Mouse (Mus musculus): ENCODE measurements at regions not wholly inside any gene's neighbourhood (a gene's known extent, or its start where the extent isn't known, plus 50 kb on each side); places are given as distances from the start of the nearest gene placed in this dataset.
A peak's percentile ranks its signal among the peaks of the same experiment; 100 is the strongest.
"Not testable (repeated sequence)": the region's sequence is repeated elsewhere in the genome, so short reads cannot be mapped to it uniquely, and the experiment has no call there.

DNA sequence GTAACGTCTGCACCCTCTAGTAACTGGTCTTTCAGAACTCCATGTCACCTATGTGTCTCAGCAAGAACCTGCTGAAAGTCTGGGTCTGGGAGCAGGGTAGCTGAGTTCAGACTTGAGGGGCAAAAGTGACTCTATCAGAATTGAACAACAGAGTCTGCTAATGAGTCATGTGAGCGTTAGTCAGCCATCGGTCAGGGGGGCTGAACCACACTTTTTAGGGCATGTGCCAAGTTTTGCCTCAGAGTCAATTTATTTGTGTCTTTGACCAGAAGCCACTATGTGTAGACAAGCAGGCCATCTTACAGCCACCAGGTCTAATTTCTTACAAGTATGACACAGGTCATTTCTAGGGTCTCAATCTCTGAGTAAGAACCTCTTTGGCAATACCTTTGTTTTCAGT, 115.9 kb upstream of the Gm11146 start:
- 84% methylated on average over 3 of the region's 3 CpGs for WGBS
- H3K4me1 ChIP-seq (replicated peaks); H3K9me3 ChIP-seq; H3K4me3 ChIP-seq; H3K36me3 ChIP-seq; H3K27me3 ChIP-seq; H3K27ac ChIP-seq (replicated peaks); ATAC-seq (ENCODE audit: low FRiP score, low read depth); H3K9ac ChIP-seq; H3K4me2 ChIP-seq: not testable (repeated sequence)

DNA sequence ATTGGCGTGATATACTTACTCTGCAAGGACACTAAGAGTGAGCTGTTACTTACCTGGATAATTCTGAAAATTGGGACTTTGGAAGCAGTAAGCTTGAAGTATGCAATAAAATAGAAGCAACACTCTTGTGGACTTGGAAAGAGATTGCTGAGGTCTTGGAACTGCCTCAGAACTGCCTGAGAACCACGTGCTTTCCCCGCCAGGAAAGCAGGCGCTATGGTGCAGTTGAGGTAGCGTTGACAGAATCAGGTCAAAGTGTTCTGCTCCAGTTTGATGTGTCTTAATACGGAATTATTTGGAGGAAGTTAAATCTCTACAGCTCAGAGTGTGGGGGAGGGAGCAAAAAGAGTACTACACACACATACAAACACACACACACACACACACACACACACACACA, 102.8 kb upstream of the Gm11146 start:
- Histone ChIP-seq H3K27ac (replicated peaks) (no peak overlapping the region), H3K4me3 (no peak overlapping the region), H3K9ac (no peak overlapping the region), H3K4me1 (replicated peaks) (no peaks in the 10 kb centered on the region), H3K36me3 (no peaks in the 10 kb centered on the region), H3K27me3 (no peaks in the 10 kb centered on the region), H3K9me3 (no peaks in the 10 kb centered on the region), H3K4me2 (no peak overlapping the region)
- no peak for ATAC-seq (ENCODE audit: low FRiP score, low read depth)
- WGBS, result 95% methylated on average over 6 of the region's 6 CpGs

DNA sequence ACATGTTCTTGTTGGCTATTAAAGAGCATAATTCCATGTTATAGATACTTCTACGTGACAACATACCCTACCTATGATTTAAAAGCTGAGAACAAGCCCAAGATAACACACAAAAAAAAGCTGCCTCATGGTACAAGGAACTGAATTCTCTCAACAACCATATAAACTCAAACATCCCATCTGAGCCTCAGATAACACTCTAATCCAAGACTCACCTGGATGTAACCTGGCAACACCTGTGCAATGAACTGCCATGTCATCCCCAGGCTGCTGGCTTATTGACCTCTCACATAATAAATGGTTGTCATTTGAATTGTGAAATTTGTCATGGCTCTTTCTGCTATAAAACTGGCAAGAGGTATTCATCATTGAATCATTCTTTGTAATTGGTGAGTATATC, 93.5 kb upstream of the Gm11146 start:
- Histone ChIP-seq H3K4me1 (replicated peaks) (no peaks in the 10 kb centered on the region), H3K9me3 (no peaks in the 10 kb centered on the region), H3K27ac (replicated peaks) (no peak overlapping the region), H3K36me3 (no peaks in the 10 kb centered on the region), H3K27me3 (no peaks in the 10 kb centered on the region), H3K4me3 (no peak overlapping the region), H3K4me2 (no peak overlapping the region), H3K9ac (no peak overlapping the region)
- no peak for ATAC-seq (ENCODE audit: low FRiP score, low read depth)
- WGBS, result 89% methylated on average over 1 of the region's 1 CpGs

DNA sequence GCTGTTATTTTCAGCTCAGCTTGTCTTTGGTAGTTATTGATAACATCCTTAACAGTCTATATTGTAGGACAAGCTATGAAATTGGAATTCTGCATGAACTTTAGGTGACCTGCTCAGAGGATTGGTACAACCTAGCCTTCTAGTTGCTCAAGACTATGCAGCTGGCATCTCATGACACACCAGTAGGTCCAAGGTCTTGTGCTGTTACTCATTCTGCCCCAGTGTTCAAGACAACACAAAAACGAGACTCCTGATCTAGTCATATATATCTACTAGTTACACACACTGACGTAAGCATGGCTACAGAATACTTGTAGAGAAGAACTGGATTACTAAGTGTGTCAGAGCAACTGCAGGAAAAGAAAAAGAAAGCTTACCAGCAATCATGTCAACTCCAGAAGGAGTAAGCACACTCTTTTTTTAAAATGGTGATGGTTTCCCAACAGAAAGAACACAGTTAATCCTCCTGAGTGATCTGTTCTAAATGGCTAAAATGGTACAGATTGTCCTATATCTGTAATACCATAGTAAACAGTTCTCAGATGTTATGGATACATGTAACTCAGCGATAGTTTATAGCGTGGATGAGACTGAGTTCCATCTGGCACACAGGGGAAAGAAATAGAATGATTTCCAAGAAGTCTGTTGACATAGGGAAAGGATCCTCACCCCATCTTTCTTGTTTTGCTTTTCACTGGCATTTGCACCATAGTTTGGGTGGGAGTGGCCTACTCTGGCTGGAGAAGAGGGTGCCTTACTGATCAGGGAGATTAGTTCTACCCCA, 85.4 kb upstream of the Gm11146 start:
- 90% methylated on average over 4 of the region's 4 CpGs for WGBS
- Histone ChIP-seq H3K4me2 (no peak overlapping the region), H3K9ac (no peak overlapping the region), H3K27me3 (no peaks in the 10 kb centered on the region), H3K9me3 (no peaks in the 10 kb centered on the region), H3K36me3 (no peaks in the 10 kb centered on the region), H3K4me3 (no peak overlapping the region), H3K4me1 (replicated peaks) (peaks cover 20% of the 10 kb centered on the region), H3K27ac (replicated peaks) (peak overlapping the region; percentile 45; the same call in 1 of the 2 replicates)
- ATAC-seq (ENCODE audit: low FRiP score, low read depth), result no peak

DNA sequence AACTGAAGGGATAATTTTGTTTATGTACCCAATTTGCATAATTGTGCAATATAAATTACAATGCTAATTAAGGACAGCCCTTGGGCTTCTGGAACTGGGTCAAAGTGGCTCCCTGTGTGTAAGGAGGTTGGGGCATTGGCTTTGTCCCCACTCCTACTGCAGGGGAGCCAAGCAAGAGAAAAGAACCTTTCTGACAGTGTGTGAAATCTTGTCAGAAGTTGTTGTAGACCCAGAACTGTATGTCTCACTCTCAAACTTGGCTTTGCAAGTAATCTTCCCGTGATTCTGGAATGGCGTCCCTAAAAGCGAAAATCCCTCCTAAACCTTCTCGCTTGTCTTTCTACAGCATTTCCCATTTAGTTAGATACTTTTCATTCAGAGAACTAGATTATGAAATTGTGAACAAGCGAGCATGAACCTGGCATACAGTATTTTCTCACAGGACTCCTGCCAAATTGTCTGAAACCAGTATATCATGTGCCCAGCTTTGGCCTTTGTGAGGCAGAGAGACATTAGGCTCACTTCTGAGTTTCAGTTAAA, 83.8 kb upstream of the Gm11146 start:
- Histone ChIP-seq H3K27me3 (no peaks in the 10 kb centered on the region), H3K9me3 (no peaks in the 10 kb centered on the region), H3K9ac (no peak overlapping the region), H3K4me2 (peak overlapping the region; percentile 23; the same call in 1 of the 2 replicates), H3K4me3 (no peak overlapping the region), H3K27ac (replicated peaks) (peak overlapping the region; percentile 63), H3K4me1 (replicated peaks) (peaks cover 20% of the 10 kb centered on the region), H3K36me3 (no peaks in the 10 kb centered on the region)
- WGBS, result 67% methylated on average over 5 of the region's 5 CpGs
- peak; percentile 91; the same call in 1 of the 2 replicates for ATAC-seq (ENCODE audit: low FRiP score, low read depth)

DNA sequence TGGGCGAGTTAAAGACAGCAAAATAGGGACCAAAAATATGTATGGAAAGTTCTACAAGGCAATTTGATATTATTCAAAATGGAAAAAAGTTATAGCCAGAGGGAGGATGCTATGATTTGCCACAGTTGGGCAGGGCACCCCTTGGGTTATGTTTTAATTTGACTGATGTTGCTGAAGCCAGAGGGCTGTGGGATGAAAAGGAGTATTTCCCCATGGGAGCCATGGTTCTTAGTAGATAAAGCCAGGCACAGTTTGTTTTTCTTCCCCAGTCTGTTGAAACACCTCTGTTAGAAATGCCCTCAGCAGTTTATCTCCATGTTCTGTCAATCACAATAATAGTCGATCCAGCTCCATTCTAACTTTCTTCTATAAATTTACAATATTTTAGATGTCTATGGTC, 82.6 kb upstream of the Gm11146 start:
- peak overlapping the region; percentile 63 for H3K27ac ChIP-seq (replicated peaks)
- H3K9me3 ChIP-seq, result no peaks in the 10 kb centered on the region
- no peak overlapping the region for H3K9ac ChIP-seq
- no peak for ATAC-seq (ENCODE audit: low FRiP score, low read depth)
- peaks cover 20% of the 10 kb centered on the region for H3K4me1 ChIP-seq (replicated peaks)
- no peaks in the 10 kb centered on the region for H3K36me3 ChIP-seq
- no peak overlapping the region for H3K4me2 ChIP-seq
- 61% methylated on average over 2 of the region's 2 CpGs for WGBS
- no peaks in the 10 kb centered on the region for H3K27me3 ChIP-seq
- H3K4me3 ChIP-seq, result no peak overlapping the region

DNA sequence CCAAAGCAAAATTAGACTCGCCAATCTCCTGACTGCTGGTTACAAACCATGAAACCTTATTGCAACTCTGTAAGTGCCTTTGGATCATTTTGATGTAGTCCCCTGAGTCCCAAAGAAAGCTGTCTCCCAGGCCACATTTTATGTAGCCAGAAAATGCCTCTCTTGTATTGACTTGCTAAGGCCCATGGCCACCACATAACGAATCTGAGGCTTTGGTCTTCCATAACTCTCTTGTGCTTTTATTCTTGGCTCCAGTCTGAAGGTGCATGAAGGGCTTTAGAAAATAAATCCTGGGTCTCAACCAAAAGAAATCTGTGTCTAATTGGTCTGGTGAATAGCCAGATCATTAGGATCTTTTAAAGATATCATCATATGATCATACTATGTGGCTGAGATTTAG, 77.3 kb upstream of the Gm11146 start:
- Histone ChIP-seq H3K27ac (replicated peaks) (0 out of 2 replicates have a peak overlapping the region, but pooled peaks have one; percentile 15), H3K4me2 (no peak overlapping the region), H3K4me3 (no peak overlapping the region), H3K27me3 (no peaks in the 10 kb centered on the region), H3K9ac (no peak overlapping the region), H3K36me3 (no peaks in the 10 kb centered on the region), H3K9me3 (no peaks in the 10 kb centered on the region), H3K4me1 (replicated peaks) (peaks cover 6% of the 10 kb centered on the region)
- no peak for ATAC-seq (ENCODE audit: low FRiP score, low read depth)
- WGBS, result 52% methylated on average over 2 of the region's 2 CpGs

DNA sequence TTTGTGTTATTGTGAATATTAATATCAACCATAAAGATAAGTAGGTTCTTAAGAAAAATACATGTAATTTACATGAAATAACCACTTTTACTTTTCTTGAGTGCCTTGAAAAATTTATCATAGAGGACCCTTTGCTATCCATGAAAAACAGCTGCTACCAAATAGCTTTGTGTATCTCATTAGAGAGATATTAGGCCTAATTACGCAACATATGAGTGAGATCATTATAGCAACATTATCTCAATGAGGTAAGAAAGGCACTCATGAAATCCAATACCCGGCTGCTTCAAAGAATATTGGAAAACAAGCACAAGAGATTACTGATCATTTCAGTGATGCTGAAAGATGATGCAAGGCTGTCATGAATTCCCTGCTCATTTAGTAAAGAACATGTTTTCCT, 74.9 kb upstream of the Gm11146 start:
- no peak for ATAC-seq (ENCODE audit: low FRiP score, low read depth)
- Histone ChIP-seq H3K27ac (replicated peaks) (peak overlapping the region; percentile 57), H3K9ac (no peak overlapping the region), H3K4me2 (no peak overlapping the region), H3K9me3 (no peaks in the 10 kb centered on the region), H3K4me1 (replicated peaks) (peaks cover 5% of the 10 kb centered on the region), H3K4me3 (no peak overlapping the region), H3K27me3 (no peaks in the 10 kb centered on the region), H3K36me3 (peaks cover 2% of the 10 kb centered on the region; the same call in 1 of the 2 replicates)
- 47% methylated on average over 2 of the region's 2 CpGs for WGBS

DNA sequence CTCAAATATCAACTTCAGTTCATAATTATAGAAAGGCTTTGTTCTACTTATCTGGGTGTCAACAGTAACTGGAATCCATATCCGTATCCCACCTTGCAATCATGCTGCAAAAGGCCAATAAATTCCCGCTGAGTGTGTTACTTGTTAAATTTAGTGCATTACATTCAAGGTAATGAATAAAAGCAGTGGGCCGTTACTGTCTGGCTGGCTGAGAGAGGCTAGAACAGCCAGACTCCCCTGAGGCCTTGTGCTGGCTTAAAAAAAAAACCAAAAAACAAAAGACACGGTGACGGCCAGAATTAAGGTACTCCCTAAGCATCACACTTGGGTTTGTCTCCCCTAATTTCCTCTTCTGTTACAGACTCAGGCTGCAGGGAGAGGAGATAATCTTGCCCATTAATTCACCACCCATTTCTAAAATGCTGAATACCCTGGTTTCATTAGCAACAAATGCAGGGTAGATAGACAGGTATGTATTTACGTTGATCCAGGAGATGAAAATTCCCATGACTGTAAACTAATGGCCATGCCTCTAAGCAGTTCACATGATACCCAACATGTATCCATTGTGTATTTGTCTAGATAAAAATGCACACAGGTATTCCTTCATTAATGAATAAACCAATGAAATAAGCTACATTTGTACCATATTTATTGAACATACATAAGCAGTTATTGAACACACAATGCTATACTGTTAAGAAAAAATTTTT, 74.1 kb upstream of the Gm11146 start:
- no peaks in the 10 kb centered on the region for H3K27me3 ChIP-seq

DNA sequence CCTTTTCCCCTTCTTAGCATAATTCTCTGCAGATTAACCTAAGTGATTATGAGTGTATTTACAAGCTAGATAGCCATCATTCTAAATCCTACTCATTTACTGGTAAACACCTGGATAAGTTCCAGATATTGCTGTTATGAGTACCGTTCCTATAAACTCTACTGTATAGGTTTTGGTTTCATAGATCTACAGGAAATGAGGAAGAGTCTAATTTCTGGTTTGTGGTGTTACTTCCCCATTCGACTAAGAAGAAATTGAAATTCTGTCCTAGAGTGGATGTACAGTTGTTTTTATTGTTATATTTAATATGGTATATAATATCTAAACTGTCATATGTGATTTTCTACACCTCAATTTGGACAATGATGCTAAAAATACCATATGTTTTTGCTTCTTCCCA, 69.4 kb upstream of the Gm11146 start:
- WGBS, result 94% methylated on average over 2 of the region's 2 CpGs
- Histone ChIP-seq H3K9ac (no peak overlapping the region), H3K9me3 (no peaks in the 10 kb centered on the region), H3K27me3 (no peaks in the 10 kb centered on the region), H3K4me3 (no peak overlapping the region), H3K27ac (replicated peaks) (no peak overlapping the region), H3K4me2 (no peak overlapping the region), H3K36me3 (peaks cover 3% of the 10 kb centered on the region; the same call in 1 of the 2 replicates), H3K4me1 (replicated peaks) (peaks cover 5% of the 10 kb centered on the region)
- ATAC-seq (ENCODE audit: low FRiP score, low read depth), result no peak

More for the DNA sequence above, 74.1 kb upstream of the Gm11146 start:
- H3K36me3 ChIP-seq, result peaks cover 3% of the 10 kb centered on the region; the same call in 1 of the 2 replicates
- peak overlapping the region; percentile 76 for H3K27ac ChIP-seq (replicated peaks)
- no peak overlapping the region for H3K9ac ChIP-seq
- 24% methylated on average over 6 of the region's 6 CpGs for WGBS
- no peak overlapping the region for H3K4me2 ChIP-seq
- H3K4me1 ChIP-seq (replicated peaks), result peaks cover 5% of the 10 kb centered on the region
- peak; percentile 45; the same call in 1 of the 2 replicates for ATAC-seq (ENCODE audit: low FRiP score, low read depth)
- no peaks in the 10 kb centered on the region for H3K9me3 ChIP-seq
- no peak overlapping the region for H3K4me3 ChIP-seq

DNA sequence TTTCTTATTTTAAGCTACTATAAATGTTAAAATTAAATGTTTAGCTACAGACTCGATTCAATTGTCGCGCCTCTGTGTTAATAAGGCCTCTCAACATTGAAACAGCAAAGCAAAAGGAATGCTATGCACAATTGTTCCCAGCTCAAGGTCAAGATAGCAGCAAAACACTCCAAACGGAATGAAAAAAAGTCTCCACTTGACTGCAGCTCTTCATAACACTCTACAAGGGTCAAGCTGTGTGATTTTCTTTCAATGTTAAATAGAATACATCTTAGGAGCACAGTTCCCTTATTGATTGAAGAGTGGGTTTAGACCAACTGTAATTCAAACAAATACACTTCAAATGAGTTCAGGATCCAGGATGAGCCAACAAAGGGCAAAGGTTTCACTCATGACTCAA, 63.9 kb upstream of the Gm11146 start:
- Histone ChIP-seq H3K27ac (replicated peaks) (0 out of 2 replicates have a peak overlapping the region, but pooled peaks have one; percentile 35), H3K27me3 (no peaks in the 10 kb centered on the region)

DNA sequence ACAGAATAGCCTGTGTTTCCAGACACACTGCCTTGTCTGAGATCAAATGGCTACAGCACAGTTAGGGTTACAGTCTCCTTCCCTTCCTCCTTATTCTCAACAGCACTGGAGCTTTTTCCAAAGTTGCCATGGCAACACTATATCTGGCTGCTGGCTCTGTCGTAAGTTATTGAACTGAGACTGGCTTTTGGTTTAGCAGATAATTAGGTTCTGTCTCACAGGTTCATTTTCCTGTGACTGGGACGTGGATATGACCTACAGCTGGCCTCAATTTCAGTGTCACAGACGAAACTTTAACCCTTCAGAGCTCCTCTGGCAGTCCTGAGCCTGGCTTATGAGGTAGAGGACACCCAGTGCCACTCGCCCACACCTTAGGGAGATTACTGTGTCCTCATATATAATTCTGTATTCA, 60.2 kb upstream of the Gm11146 start:
- H3K9ac ChIP-seq, result no peak overlapping the region
- H3K9me3 ChIP-seq, result no peaks in the 10 kb centered on the region
- H3K27me3 ChIP-seq, result no peaks in the 10 kb centered on the region
- H3K4me3 ChIP-seq, result no peak overlapping the region
- peaks cover 52% of the 10 kb centered on the region for H3K4me1 ChIP-seq (replicated peaks)
- ATAC-seq (ENCODE audit: low FRiP score, low read depth), result peak; percentile 94
- 14% methylated on average over 4 of the region's 4 CpGs for WGBS
- peak overlapping the region; percentile 39 for H3K4me2 ChIP-seq
- H3K27ac ChIP-seq (replicated peaks), result peak overlapping the region; percentile 87
- H3K36me3 ChIP-seq, result no peaks in the 10 kb centered on the region

More for the DNA sequence above, 63.9 kb upstream of the Gm11146 start:
- H3K9ac ChIP-seq, result no peak overlapping the region
- H3K4me2 ChIP-seq, result no peak overlapping the region
- ATAC-seq (ENCODE audit: low FRiP score, low read depth), result no peak
- no peak overlapping the region for H3K4me3 ChIP-seq
- H3K9me3 ChIP-seq, result no peaks in the 10 kb centered on the region
- peaks cover 44% of the 10 kb centered on the region for H3K4me1 ChIP-seq (replicated peaks)
- H3K36me3 ChIP-seq, result no peaks in the 10 kb centered on the region
- 81% methylated on average over 4 of the region's 4 CpGs for WGBS
